Mouse (Mus musculus) right cerebral cortex, adult 18-20 months (tissue): ENCODE results near the gene Inafm2.
A peak's percentile ranks its signal among the peaks of the same experiment; 100 is the strongest.

Experiments used
- DNase-seq: peaks from one replicate; pipeline ENCODE4 v3.0.0; 2022; ENCODE audit warnings: mixed read lengths

Inafm2 gene

GRCm38 (mm10) chr2:118745232-118745884 lies at the start of gene Inafm2:
Gene Inafm2, plus strand, starts transcription at chr2:118745758.
- peak; percentile 93 for DNase-seq

GRCm38 (mm10) chr2:118696451-118697308 lies 48.9 kb upstream of the Inafm2 start:
- DNase-seq, result no peak

- DNase-seq, result no peak
Observed at GRCm38 (mm10) chr2:118697311-118697877, 48.2 kb upstream of the Inafm2 start.

GRCm38 (mm10) chr2:118697955-118698354 lies 47.6 kb upstream of the Inafm2 start:
- DNase-seq, result no peak

- peak; percentile 66 for DNase-seq
Observed at GRCm38 (mm10) chr2:118700179-118701062, 45.1 kb upstream of the Inafm2 start.

GRCm38 (mm10) chr2:118701161-118701560 lies 44.4 kb upstream of the Inafm2 start:
- DNase-seq, result no peak

- no peak for DNase-seq
Observed at GRCm38 (mm10) chr2:118701971-118702882, 43.3 kb upstream of the Inafm2 start.

GRCm38 (mm10) chr2:118702883-118703761 lies 42.4 kb upstream of the Inafm2 start:
- no peak for DNase-seq

DNA sequence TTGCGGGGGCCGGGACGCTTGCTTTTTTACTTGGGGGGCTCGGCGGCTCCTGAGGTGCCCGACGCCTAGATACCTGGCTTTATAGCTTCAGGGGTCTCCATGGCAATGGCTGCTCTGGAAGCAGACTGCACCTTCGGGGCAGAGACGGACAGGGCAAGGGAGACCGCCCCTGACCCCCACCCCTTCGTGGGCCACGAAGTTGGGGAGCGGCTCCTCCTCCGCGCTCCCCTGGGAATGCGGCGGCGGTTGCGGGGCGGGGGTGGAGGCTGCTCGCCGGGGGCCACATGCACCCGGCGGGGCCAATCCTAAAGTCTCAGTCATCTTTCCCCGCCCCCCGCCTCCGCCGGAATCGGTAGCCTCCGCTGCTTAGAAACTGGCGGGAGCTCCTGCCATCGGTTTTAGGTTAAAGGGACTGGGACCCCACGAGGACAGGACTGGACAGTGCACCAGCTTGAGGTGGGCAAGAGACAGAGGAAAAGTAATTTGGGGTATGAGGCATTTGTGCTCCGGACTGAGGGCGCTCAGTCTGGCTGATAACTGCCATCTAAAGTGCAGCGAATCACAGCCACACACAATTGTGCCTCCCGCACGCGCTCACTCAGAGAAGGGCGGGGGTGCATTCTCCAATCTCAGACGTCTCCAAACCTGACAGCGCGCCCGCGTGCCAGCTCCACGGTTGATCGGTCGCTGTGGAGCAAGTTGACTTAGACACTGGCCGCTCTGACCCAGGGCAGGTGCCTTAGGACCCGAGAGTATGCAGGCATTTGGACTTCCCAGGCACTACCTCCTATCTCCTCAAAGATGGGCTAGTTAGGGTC lies 41.4 kb upstream of the Inafm2 start, which contains the start of gene Ankrd63:
Gene Ankrd63, minus strand, starts transcription at position 51 of the 818 bp plus-strand sequence.
- DNase-seq, result peak; percentile 73

- DNase-seq, result peak; percentile 60
Observed at GRCm38 (mm10) chr2:118706436-118706835, 39.1 kb upstream of the Inafm2 start.

DNA sequence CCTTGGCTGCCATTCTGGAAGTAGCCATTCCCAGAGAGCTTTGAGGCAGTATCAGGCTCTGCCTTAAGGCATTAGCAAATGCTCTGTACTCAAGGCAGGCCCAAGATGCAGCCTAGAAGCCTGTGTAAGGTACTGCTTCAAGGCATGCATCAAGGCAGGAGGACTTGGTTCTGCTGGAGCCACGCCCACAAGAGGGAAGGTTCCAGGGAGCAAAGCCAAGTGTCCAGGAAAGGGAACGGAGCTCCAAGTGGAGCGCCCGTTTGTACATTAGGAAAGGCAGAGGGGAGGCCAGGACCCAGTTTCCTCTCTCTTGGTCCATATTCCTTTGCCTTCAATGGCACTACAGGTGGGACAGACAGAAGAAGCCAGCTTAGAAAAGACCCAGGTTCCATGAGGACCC lies 37.1 kb upstream of the Inafm2 start:
- no peak for DNase-seq

DNA sequence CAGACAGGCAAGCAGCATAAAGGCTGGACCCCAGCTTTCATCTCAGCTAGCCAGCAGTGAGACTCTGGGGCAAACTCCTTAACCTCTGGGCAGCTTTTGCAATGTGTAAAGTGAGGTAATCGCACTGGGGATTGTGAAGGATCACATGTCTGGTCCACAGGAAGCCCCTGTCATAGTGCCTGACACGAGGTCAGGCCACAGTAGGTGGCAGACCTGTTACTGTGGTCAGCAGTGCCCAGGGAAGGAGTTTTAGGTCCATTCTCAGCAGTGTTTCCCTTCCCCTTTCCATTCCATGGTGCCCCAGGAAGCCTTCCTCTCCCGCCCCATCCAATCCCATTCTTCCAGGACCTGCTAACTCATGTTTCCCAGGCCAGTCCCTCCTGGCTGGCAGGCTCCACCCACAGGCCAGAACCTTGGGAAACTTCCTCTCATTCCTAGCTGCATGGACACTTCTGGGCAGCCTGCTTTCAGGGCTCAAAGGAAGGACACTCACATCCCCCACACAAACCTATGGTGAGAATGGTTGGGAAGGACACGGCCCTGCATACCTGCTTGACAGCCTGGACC lies 35.8 kb upstream of the Inafm2 start:
- no peak for DNase-seq

DNA sequence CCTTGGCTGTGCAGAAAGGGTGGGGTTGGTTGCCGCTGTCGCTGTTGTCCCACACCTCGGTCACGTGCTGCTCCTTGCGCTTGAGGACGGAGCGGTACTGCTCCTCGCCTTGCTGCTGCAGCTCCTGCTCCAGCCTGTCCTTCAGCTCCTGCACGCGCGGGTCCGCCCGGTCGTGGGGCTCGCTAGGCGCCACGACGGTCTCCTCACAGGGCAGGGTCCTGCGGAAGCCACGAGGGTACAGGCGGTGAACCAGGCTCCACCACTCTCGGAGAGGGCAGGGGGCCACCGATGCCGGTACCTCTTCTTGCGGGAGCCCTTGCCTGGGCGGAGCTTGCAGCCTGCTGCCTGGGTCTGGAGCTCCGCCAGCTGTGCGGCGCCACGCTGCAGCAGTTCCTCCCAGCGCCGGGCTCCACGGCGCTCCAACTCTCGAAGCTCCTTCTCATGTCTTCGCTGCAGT lies 34.5 kb upstream of the Inafm2 start:
- peak; percentile 63 for DNase-seq

DNA sequence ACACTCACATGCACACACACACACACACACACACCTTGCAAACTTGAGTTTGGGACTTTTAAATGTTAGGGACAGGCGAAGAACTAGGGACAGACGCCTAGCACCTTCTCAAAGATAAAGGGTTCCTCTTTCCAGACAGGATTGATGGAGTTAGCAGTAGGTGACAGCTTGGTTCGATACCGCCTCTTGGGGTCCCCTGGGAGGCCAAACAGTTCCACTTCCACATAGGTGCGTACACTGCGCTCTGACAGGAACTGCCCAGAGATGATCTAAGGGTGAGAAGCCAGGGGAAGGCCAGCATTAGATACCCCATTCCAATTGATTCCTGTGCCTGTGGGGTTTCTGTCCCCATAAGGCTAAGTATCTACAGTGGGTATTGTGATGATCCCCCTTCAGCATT lies 31.9 kb upstream of the Inafm2 start:
- DNase-seq, result no peak

DNA sequence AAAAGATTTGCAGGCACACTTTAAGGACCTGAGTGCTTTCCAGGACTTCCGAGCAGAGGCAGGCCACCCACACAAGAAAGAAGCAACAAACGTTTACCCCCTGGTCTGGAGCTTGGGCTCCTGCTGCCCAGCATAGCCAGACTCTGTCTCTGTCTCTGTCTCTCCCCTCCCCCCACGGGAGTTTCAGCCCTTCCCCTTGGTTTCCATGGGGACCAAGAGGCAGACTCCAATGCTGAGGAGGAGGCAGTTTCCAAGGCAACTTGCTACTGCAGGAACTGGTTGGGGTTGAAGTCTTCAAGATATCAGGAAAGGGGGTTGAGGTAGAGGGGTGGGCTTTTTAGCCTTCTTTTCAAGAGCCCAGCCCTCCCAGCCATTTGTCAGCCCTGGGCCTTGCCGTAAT lies 31.3 kb upstream of the Inafm2 start:
- peak; percentile 88 for DNase-seq

GRCm38 (mm10) chr2:118716677-118717076 lies 28.9 kb upstream of the Inafm2 start:
- no peak for DNase-seq

DNA sequence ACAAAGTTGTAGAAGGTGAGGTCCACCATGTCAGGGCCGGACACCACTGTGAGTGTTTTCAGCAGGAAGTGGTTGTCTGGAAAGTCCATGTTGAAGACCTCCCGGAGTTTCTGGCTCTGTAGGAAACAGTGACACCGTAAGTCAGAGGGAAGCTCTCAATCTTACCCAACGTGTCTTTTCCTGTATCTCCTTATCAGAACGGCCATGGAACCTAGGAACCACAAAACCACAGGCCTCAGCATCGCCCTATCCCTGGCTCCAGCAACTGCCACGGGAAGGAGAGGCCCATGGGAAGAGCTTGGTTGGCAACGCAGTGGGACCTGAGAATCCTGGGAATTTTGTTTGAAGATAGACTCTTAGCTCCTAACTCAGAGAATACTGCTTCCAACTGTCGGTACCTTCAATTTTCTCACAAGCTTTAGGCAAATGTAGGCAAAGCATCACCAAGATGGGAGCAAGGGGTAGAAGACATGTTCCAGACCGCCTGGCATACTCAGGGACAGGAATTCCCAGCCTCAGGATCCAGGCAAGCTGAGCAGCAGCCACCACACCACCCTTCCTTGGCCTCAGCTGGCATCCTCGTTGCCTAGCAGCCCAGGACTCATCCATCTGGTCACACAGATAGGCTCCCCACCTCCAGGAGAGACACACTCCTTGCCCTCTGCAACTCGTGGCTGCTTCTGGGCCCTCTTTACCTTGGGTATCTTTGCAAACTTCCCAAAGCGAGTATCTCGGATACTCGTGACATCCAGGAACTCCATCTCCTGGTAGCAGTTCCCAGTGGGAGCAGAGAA lies 21.7 kb upstream of the Inafm2 start:
- no peak for DNase-seq

DNA sequence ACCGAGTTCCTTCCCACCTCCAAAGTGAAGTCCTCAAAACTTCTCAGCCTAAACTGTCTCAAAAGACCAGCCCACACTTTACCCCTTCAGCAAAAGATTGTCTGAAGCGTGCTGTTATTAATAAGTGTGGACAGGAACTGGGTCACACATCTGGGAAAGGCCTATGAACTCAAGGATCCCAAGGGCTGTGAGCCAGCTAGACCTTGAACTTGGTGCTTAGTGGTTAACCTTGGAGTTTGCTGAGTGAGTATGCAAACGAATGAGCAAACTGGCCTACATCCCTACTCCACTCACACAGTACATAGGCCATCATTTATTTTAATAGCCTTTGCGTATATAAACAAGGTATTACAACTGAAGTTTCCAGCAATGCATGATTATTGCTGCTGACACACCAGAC lies 20.0 kb upstream of the Inafm2 start:
- no peak for DNase-seq
